Mouse (Mus musculus) C2C12 (cell line): ENCODE data around the gene 4933428G20Rik. TPM values are rescaled to one million over a fixed set of nuclear protein-coding genes. Genes with fewer than 3 reads are reported as not detected.

Experiments used
- H3K27me3 ChIP-seq: one replicate; pipeline ENCODE4 v1.6.1; 2011; ENCODE audit not compliant: control insufficient read depth, insufficient read depth, insufficient read length
- H3K36me3 ChIP-seq: one replicate; pipeline ENCODE4 v1.6.1; 2011; ENCODE audit not compliant: control insufficient read depth, insufficient read depth
- H3K4me3 ChIP-seq: one replicate; pipeline ENCODE4 v1.5.1; 2011; ENCODE audit warnings: mild to moderate bottlenecking, control low read depth; ENCODE audit not compliant: poor library complexity, insufficient read depth, severe bottlenecking
- H3K79me2 ChIP-seq: one replicate; pipeline ENCODE4 v1.6.1; 2011; ENCODE audit not compliant: control insufficient read depth, insufficient read depth
- H3K79me3 ChIP-seq: one replicate; pipeline ENCODE4 v1.6.1; 2011; ENCODE audit warnings: low read depth, control low read depth
- H3ac ChIP-seq: one replicate; pipeline ENCODE3; 2011; ENCODE audit warnings: low read depth; ENCODE audit not compliant: control insufficient read depth, insufficient read length
- CEBPB ChIP-seq: IDR thresholded peaks from one replicate; pipeline ENCODE4 v1.6.1; 2011; ENCODE audit warnings: low read depth, mild to moderate bottlenecking, control low read depth, moderate library complexity
- CTCF ChIP-seq: IDR thresholded peaks from one replicate; pipeline ENCODE4 v1.5.1; 2011; ENCODE audit not compliant: control insufficient read depth, insufficient read depth, insufficient read length
- FOSL1 ChIP-seq: IDR thresholded peaks from one replicate; pipeline ENCODE4 v1.8.0; 2011; ENCODE audit warnings: mild to moderate bottlenecking, low read length; ENCODE audit not compliant: poor library complexity, insufficient read depth, severe bottlenecking
- MAX ChIP-seq: IDR thresholded peaks from one replicate; pipeline ENCODE4 v1.6.1; 2011; ENCODE audit warnings: mild to moderate bottlenecking, control low read depth
- MYOD1 ChIP-seq: IDR thresholded peaks from one replicate; pipeline ENCODE4 v1.6.1; 2011; ENCODE audit warnings: low read depth; ENCODE audit not compliant: control insufficient read depth, insufficient read length
- MYOG ChIP-seq: IDR thresholded peaks from one replicate; pipeline ENCODE4 v1.6.1; 2011; ENCODE audit not compliant: control insufficient read depth, insufficient read length; ENCODE audit errors: extremely low read depth
- USF1 ChIP-seq: IDR thresholded peaks from one replicate; pipeline ENCODE4 v1.6.1; 2011; ENCODE audit warnings: low read depth, mild to moderate bottlenecking, control low read depth, moderate library complexity
- polyA plus RNA-seq: library from polyadenylated mRNA; unstranded; fragments of >200 nt; fragmentation: generic; extraction: Trizol; gene quantifications from one replicate; pipeline ENCODE4 v1.2.1, GENCODE M21; 2012; ENCODE audit warnings: missing spikeins

4933428G20Rik gene
- polyA plus RNA-seq, 1 experiment: 0.34 TPM

DNA sequence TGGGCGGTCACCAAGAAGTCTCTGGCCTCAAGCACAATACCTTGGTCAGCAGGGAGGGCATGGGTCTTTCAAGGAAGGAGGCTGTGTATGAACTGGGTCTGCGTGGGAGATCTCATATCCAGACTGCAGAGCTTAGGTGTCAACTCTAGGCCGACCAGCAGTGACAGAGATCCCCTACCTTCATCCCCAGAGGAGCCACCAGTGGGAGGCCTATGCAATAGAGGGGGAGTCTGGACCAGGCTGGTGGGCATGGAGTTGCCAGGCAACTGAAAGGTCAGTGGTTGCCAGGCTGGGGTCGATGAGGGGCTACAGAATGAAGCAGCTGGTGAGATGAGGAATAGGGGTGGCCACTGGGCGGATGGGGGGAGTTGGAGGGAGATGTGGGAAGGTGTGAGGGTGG is 39.5 kb upstream of the 4933428G20Rik start:
- peaks cover 89% of the 10 kb centered on the region for H3K27me3 ChIP-seq

DNA sequence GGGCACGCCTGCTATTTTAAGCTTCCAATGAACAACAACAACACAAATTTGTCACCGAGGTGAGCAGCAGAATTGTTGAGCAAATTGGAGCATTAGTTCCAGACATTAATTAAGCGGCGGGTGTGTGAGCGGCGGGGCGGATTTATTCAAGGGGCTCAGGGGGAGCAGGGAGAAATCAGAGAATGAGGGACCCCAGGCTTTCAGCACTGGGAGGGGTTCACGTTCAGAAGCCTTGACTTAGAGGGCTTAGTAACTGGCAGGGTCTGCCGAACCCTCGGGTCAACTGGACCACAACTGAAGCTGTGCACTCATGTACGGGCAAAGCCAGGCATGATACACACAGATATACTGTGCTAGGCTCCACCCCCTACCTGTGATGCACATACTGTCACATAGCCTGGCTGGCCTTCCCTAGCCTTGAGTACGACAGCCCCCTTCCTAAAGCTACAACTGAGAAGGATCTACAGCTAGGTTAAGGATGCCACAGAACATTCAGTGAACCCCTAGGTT is 37.5 kb upstream of the 4933428G20Rik start:
- Histone ChIP-seq H3ac (no peak overlapping the region), H3K36me3 (no peaks in the 10 kb centered on the region), H3K79me3 (no peaks in the 10 kb centered on the region), H3K27me3 (peaks cover 85% of the 10 kb centered on the region), H3K79me2 (no peaks in the 10 kb centered on the region), H3K4me3 (no peak overlapping the region)
- no peak for TF ChIP-seq MYOD1
- no peak for TF ChIP-seq CEBPB
- TF ChIP-seq CTCF: no peak
- TF ChIP-seq USF1: no peak
- TF ChIP-seq MAX: no peak
- no peak for TF ChIP-seq MYOG
- TF ChIP-seq FOSL1: no peak

More for the DNA sequence above, 39.5 kb upstream of the 4933428G20Rik start:
- H3K79me3 ChIP-seq: no peaks in the 10 kb centered on the region
- no peaks in the 10 kb centered on the region for H3K36me3 ChIP-seq
- no peak overlapping the region for H3ac ChIP-seq
- no peaks in the 10 kb centered on the region for H3K79me2 ChIP-seq
- TF ChIP-seq MYOD1 (no peak), USF1 (no peak), CTCF (no peak), MAX (no peak), CEBPB (no peak), MYOG (no peak), FOSL1 (no peak)
- no peak overlapping the region for H3K4me3 ChIP-seq

DNA sequence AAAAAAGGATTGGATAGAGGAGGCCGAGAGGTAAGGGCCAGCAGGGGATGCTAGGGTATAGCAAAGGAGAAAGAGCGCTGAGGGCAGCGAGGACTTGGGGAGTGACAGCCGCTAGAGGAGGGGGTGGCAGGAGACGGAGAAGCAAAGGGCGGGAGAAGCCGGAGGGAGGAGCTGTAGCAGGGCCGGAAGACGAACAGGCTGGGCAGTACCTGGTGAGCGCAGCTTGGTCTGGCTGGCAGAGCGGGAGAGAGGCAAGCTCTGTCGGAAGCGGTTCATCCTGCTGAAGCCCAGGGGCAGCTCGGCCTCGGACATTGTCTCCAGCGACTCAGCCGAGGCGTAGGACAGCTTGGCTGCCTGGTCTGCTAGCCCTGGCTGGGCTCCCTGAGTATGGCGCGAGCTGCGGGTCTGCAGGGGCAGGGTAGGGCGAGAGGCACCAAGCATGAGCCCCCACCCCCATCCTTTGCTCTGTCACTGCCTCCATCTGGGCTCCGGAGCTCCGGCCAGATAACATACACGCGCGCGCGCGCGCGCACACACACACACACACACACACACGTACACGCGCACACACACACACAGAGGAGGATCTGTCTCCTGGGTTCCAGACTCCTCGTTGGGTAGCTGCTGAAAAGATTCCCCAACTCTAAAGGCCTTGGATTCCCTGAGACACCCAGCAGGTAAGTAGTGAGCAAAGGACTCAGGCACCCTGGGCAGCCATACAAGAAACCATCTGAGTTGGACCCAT is 36.9 kb upstream of the 4933428G20Rik start:
- Histone ChIP-seq H3K27me3 (peaks cover 82% of the 10 kb centered on the region), H3K4me3 (no peak overlapping the region)

DNA sequence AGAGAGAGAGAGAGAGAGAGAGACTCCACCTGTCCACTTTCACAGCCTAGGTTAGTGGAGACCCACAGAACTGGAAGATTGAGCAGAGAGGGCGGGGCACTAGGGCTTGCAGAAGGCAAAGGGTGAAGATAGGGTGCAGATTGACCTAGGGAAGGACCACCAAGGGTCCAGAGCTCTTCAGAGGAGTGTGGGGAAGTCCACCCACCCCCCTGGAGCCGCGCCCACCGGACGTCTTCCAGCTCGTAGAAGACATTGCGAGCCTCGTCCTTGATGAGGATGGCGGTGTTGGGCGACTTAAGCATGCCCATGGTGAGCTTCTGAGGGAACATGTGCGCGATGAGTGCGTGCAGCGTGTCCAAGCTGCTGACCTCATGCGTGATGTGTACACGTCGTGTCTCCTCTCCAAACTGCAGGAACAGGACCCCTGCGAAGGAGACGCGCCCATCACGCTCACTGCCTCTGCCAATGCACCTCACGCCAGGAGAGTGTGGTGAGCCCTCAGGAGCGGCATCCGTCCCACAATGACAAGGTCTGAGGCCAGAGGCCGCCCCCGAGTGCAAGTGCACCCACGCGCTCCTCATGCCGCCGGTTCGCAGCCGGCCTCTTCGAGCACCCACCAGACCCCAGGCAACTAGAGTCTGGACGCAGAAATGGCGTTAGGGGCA is 36.1 kb upstream of the 4933428G20Rik start:
- Histone ChIP-seq H3K27me3 (peaks cover 76% of the 10 kb centered on the region), H3K4me3 (no peak overlapping the region), H3ac (no peak overlapping the region), H3K79me2 (no peaks in the 10 kb centered on the region), H3K79me3 (no peaks in the 10 kb centered on the region), H3K36me3 (no peaks in the 10 kb centered on the region)
- TF ChIP-seq MYOD1: no peak
- TF ChIP-seq USF1: no peak
- TF ChIP-seq MYOG: no peak
- no peak for TF ChIP-seq CEBPB
- TF ChIP-seq FOSL1: no peak
- no peak for TF ChIP-seq MAX
- no peak for TF ChIP-seq CTCF

More for the DNA sequence above, 36.9 kb upstream of the 4933428G20Rik start:
- Histone ChIP-seq H3K79me3 (no peaks in the 10 kb centered on the region), H3K79me2 (no peaks in the 10 kb centered on the region), H3K36me3 (no peaks in the 10 kb centered on the region), H3ac (no peak overlapping the region)
- TF ChIP-seq MYOD1 (no peak), CTCF (no peak), CEBPB (no peak), MYOG (no peak), USF1 (no peak)

DNA sequence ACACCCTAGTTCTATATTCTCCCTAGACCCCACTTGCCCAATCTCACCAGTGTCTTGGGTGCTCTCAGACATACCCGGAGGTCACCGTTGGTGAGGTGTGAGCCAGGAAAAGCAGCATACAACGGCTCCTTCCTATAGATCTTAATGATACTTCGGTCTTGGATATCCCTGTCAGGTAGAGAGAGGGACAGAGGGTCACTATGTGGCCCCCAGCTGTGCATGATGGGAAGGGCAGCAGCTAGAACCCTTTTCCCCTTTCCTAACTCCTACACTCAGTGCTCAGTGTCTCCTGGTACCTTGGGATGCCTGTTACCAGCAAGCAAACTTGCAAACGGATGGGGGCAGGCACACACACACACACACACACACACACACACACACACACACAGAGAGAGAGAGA is 35.5 kb upstream of the 4933428G20Rik start:
- H3K27me3 ChIP-seq: peaks cover 74% of the 10 kb centered on the region
- no peaks in the 10 kb centered on the region for H3K79me3 ChIP-seq
- H3K4me3 ChIP-seq: no peak overlapping the region
- H3ac ChIP-seq: no peak overlapping the region
- TF ChIP-seq CTCF (no peak), MYOD1 (no peak), USF1 (no peak), MYOG (no peak), CEBPB (no peak), MAX (no peak), FOSL1 (no peak)
- no peaks in the 10 kb centered on the region for H3K36me3 ChIP-seq
- H3K79me2 ChIP-seq: no peaks in the 10 kb centered on the region

DNA sequence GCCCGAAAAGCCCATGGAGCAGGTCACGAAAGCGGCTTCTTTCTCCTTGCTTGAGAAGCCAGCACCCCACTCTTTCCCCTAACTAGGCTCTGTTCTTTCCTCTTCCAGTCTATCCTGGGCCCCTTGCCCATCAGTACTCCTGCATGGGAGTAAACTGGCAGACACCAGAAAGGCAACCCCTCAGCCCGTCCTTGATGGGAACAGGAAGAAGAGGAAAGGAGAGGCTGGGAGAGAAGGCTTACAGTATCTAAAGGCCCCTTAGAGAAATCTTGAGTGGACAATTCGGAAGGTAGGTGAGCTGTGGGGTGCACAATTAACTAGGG is 35.1 kb upstream of the 4933428G20Rik start:
- Histone ChIP-seq H3K4me3 (no peak overlapping the region), H3ac (no peak overlapping the region), H3K36me3 (no peaks in the 10 kb centered on the region), H3K79me2 (no peaks in the 10 kb centered on the region), H3K79me3 (no peaks in the 10 kb centered on the region), H3K27me3 (peaks cover 76% of the 10 kb centered on the region)
- no peak for TF ChIP-seq FOSL1
- TF ChIP-seq USF1: no peak
- TF ChIP-seq MYOG: no peak
- TF ChIP-seq CEBPB: no peak
- TF ChIP-seq MYOD1: no peak
- no peak for TF ChIP-seq MAX
- no peak for TF ChIP-seq CTCF
